Mouse (Mus musculus): ENCODE data around the gene Hist1h2ad. TPM values are rescaled to one million over a fixed set of nuclear protein-coding genes. Genes with fewer than 3 reads are reported as not detected.
A peak's percentile ranks its signal among the peaks of the same experiment; 100 is the strongest.
"Not testable (repeated sequence)": the region's sequence is repeated elsewhere in the genome, so short reads cannot be mapped to it uniquely, and the experiment has no call there.

The Hist1h2ad gene
- total and polyA plus RNA-seq, 3 experiments = 13.2 to 744 TPM; not detected in 1

- H3K27me3 ChIP-seq (replicated peaks); H3K4me3 ChIP-seq (replicated peaks in 1 of 3; ENCODE audit: low read depth in 2 of 3, low read length in 2 of 3, poor library complexity in 1 of 3); H3K9ac ChIP-seq (ENCODE audit: insufficient read depth, low read depth); DNase-seq (ENCODE audit: extremely low read depth); H3K9me3 ChIP-seq (replicated peaks; ENCODE audit: low read length); H3K4me2 ChIP-seq (ENCODE audit: insufficient read depth, low read depth, poor library complexity, severe bottlenecking); H3K27ac ChIP-seq (ENCODE audit: insufficient read depth, low read depth); H3K36me3 ChIP-seq (replicated peaks in 1 of 2; ENCODE audit: control insufficient read depth in 1 of 2, insufficient read depth in 1 of 2, low read length in 1 of 2); dilution Hi-C loops (cut with MboI; ENCODE audit: extremely low pct_ligation_motif_present, extremely low pct_unique_long_range_greater_than_20kb, low sequenced_read_pairs); H3K79me2 ChIP-seq (replicated peaks; ENCODE audit: control insufficient read depth, extremely low read depth, insufficient read depth, poor library complexity, severe bottlenecking): not testable (repeated sequence)
- TF ChIP-seq ZNF384 (IDR thresholded peaks at IDR 0.05; ENCODE audit: low read depth, low read length) (peak; percentile 37; the same call in 1 of the 2 replicates), POLR2A (IDR thresholded peaks at IDR 0.05; ENCODE audit: low read depth, low read length) (peak; percentile 40; the same call in 1 of the 2 replicates)
- in situ Hi-C loops (cut with MboI; ENCODE audit: low pct_ligation_motif_present, low pct_unique_long_range_greater_than_20kb, low sequenced_read_pairs) = loop anchor here (25.0 kb wide), 1 partner anchor 1823 kb away; the partner anchor contains the start of gene Hist1h4j
- peaks cover 3 to 30% of the 10 kb centered on the region in 2 experiments; a peak in 2 of 4 replicates for H3K4me1 ChIP-seq (ENCODE audit: control insufficient read depth in 1 of 2, insufficient read depth in 2 of 2)
Measured at GRCm38 (mm10) chr13:23560699-23561098, 13.5 kb upstream of the Hist1h2ad start.

GRCm38 (mm10) chr13:23561531-23561882, 12.7 kb upstream of the Hist1h2ad start:
- peak overlapping the region; percentile 60; the same call in 1 of the 2 replicates for H3K9ac ChIP-seq (ENCODE audit: insufficient read depth, low read depth)
- H3K79me2 ChIP-seq (replicated peaks; ENCODE audit: control insufficient read depth, extremely low read depth, insufficient read depth, poor library complexity, severe bottlenecking); H3K36me3 ChIP-seq (replicated peaks in 1 of 2; ENCODE audit: control insufficient read depth in 1 of 2, insufficient read depth in 1 of 2, low read length in 1 of 2); DNase-seq (ENCODE audit: extremely low read depth); H3K9me3 ChIP-seq (replicated peaks; ENCODE audit: low read length); dilution Hi-C loops (cut with MboI; ENCODE audit: extremely low pct_ligation_motif_present, extremely low pct_unique_long_range_greater_than_20kb, low sequenced_read_pairs); H3K4me2 ChIP-seq (ENCODE audit: insufficient read depth, low read depth, poor library complexity, severe bottlenecking); H3K27me3 ChIP-seq (replicated peaks): not testable (repeated sequence)
- H3K4me1 ChIP-seq (ENCODE audit: control insufficient read depth in 1 of 2, insufficient read depth in 2 of 2) = peaks cover 3 to 30% of the 10 kb centered on the region in 2 experiments; a peak in 2 of 4 replicates
- peak overlapping the region; percentile 71 for H3K27ac ChIP-seq (ENCODE audit: insufficient read depth, low read depth)
- H3K4me3 ChIP-seq (replicated peaks in 1 of 3; ENCODE audit: low read depth in 2 of 3, low read length in 2 of 3, poor library complexity in 1 of 3) = peak overlapping the region in 2 of 3 experiments; percentile 34 to 36
- in situ Hi-C loops (cut with MboI; ENCODE audit: low pct_ligation_motif_present, low pct_unique_long_range_greater_than_20kb, low sequenced_read_pairs) = loop anchor here (25.0 kb wide), 1 partner anchor 1824 kb away; the partner anchor contains the start of gene Hist1h4j

GRCm38 (mm10) chr13:23561883-23562659, 12.1 kb upstream of the Hist1h2ad start, which contains the start of gene Hist1h3e:
Gene Hist1h3e, minus strand, starts transcription at chr13:23562369.
- peak; percentile 98 for DNase-seq (ENCODE audit: extremely low read depth)
- H3K9ac ChIP-seq (ENCODE audit: insufficient read depth, low read depth) = peak within 1 kb of the TSS; percentile 100
- dilution Hi-C loops (cut with MboI; ENCODE audit: extremely low pct_ligation_motif_present, extremely low pct_unique_long_range_greater_than_20kb, low sequenced_read_pairs); H3K27me3 ChIP-seq (replicated peaks); H3K9me3 ChIP-seq (replicated peaks; ENCODE audit: low read length); H3K36me3 ChIP-seq (replicated peaks in 1 of 2; ENCODE audit: control insufficient read depth in 1 of 2, insufficient read depth in 1 of 2, low read length in 1 of 2); H3K79me2 ChIP-seq (replicated peaks; ENCODE audit: control insufficient read depth, extremely low read depth, insufficient read depth, poor library complexity, severe bottlenecking): not testable (repeated sequence)
- peak within 1 kb of the TSS; percentile 97 for H3K27ac ChIP-seq (ENCODE audit: insufficient read depth, low read depth)
- peak within 1 kb of the TSS; percentile 99 for H3K4me2 ChIP-seq (ENCODE audit: insufficient read depth, low read depth, poor library complexity, severe bottlenecking)
- in situ Hi-C loops (cut with MboI; ENCODE audit: low pct_ligation_motif_present, low pct_unique_long_range_greater_than_20kb, low sequenced_read_pairs) = loop anchor here (25.0 kb wide), 1 partner anchor 1825 kb away; the partner anchor contains the start of gene Hist1h4j
- peaks cover 3 to 27% of the 10 kb centered on the region in 2 experiments; a peak in 2 of 4 replicates for H3K4me1 ChIP-seq (ENCODE audit: control insufficient read depth in 1 of 2, insufficient read depth in 2 of 2)
- H3K4me3 ChIP-seq (replicated peaks in 1 of 3; ENCODE audit: low read depth in 2 of 3, low read length in 2 of 3, poor library complexity in 1 of 3) = peak within 1 kb of the TSS; percentile 35 to 58 (median 49)
- TF ChIP-seq POLR2AphosphoS2 (IDR thresholded peaks at IDR 0.05; ENCODE audit: low read depth, low read length) (peak; percentile 98), IRF4 (IDR thresholded peaks at IDR 0.05; ENCODE audit: low read depth, low read length) (peak; percentile 49), SIN3A (IDR thresholded peaks at IDR 0.05; ENCODE audit: low read length) (peak; percentile 80), KAT2A (IDR thresholded peaks at IDR 0.05; ENCODE audit: insufficient replicate concordance, low read length) (0 out of 2 replicates have a peak, but pooled peaks have one; percentile 63), JUN (IDR thresholded peaks at IDR 0.05; ENCODE audit: insufficient read depth, low read depth, low read length) (peak; percentile 54), UBTF (IDR thresholded peaks at IDR 0.05; ENCODE audit: low read depth, low read length) (peak; percentile 95), NELFE (IDR thresholded peaks at IDR 0.05; ENCODE audit: low read depth, low read length) (peak; percentile 100), TCF12 (IDR thresholded peaks at IDR 0.05; ENCODE audit: low read depth, low read length) (peak; percentile 84), CHD1 (IDR thresholded peaks at IDR 0.05; ENCODE audit: low read depth, low read length) (0 out of 2 replicates have a peak, but pooled peaks have one; percentile 33), MXI1 (IDR thresholded peaks at IDR 0.05; ENCODE audit: low read depth, low read length) (peak; percentile 61; the same call in 1 of the 2 replicates), CTCF (conservative IDR thresholded peaks at IDR 0.05 in 1 of 2, IDR thresholded peaks at IDR 0.05 in 1 of 2; ENCODE audit: low read depth in 2 of 2, low read length in 2 of 2) (0 out of 4 replicates have a peak, but pooled peaks of 1 of the 2 experiments have one; percentile 0), BHLHE40 (IDR thresholded peaks at IDR 0.05; ENCODE audit: low read depth, low read length) (peak; percentile 41; the same call in 1 of the 2 replicates), ETS1 (conservative IDR thresholded peaks at IDR 0.05; ENCODE audit: low read depth, low read length) (0 out of 2 replicates have a peak, but pooled peaks have one; percentile 17), ELF1 (IDR thresholded peaks at IDR 0.05; ENCODE audit: low read depth, low read length) (peak; percentile 99), RCOR1 (conservative IDR thresholded peaks at IDR 0.05; ENCODE audit: low read depth, low read length) (0 out of 2 replicates have a peak, but pooled peaks have one; percentile 58), MYC (IDR thresholded peaks at IDR 0.05; ENCODE audit: low read depth, low read length) (peak; percentile 25; the same call in 1 of the 2 replicates), MEF2A (IDR thresholded peaks at IDR 0.05; ENCODE audit: borderline replicate concordance, low read depth, low read length) (peak; percentile 62; the same call in 1 of the 2 replicates), MAFK (IDR thresholded peaks at IDR 0.05; ENCODE audit: insufficient replicate concordance, low read length) (0 out of 2 replicates have a peak, but pooled peaks have one; percentile 24), E2F4 (IDR thresholded peaks at IDR 0.05; ENCODE audit: insufficient replicate concordance, low read depth, low read length) (peak; percentile 86; the same call in 1 of the 2 replicates), ZMIZ1 (IDR thresholded peaks at IDR 0.05; ENCODE audit: low read depth, low read length) (peak; percentile 100)

Data from CH12.LX (cell line).